Mouse (Mus musculus) forebrain, embryonic 12.5 days (tissue): Measurements from ENCODE around the gene C87436. TPM values are rescaled to one million over a fixed set of nuclear protein-coding genes. Genes with fewer than 3 reads are reported as not detected.

Source experiments
- ATAC-seq: fragments of 200-750 bp; cut with Nextera tagmentation; 2 replicates; pipeline ENCODE4 v1.8.0; 2017; ENCODE audit warnings: moderate TSS enrichment; ENCODE audit not compliant: low FRiP score
- H3K27ac ChIP-seq: fragments of 300-500 bp; sonication (generic); 2 replicates; pipeline ENCODE4 v1.5.1; 2016; ENCODE audit warnings: mild to moderate bottlenecking
- H3K27me3 ChIP-seq: fragments of 300-500 bp; sonication (generic); 2 replicates; pipeline ENCODE4 v1.6.1; 2016; ENCODE audit warnings: mild to moderate bottlenecking
- H3K36me3 ChIP-seq: fragments of 300-500 bp; sonication (generic); replicated peaks from 2 replicates; pipeline ENCODE4 v1.6.1; 2016; ENCODE audit warnings: mild to moderate bottlenecking
- H3K4me1 ChIP-seq: fragments of 300-500 bp; sonication (generic); 2 replicates; pipeline ENCODE4 v1.6.1; 2016
- H3K4me2 ChIP-seq: fragments of 300-500 bp; sonication (generic); 2 replicates; pipeline ENCODE4 v1.6.1; 2016; ENCODE audit warnings: mild to moderate bottlenecking, moderate library complexity
- H3K4me3 ChIP-seq: fragments of 300-500 bp; sonication (generic); replicated peaks from 2 replicates; pipeline ENCODE4 v1.5.1; 2016; ENCODE audit warnings: mild to moderate bottlenecking
- H3K9ac ChIP-seq: fragments of 300-500 bp; sonication (generic); 2 replicates; pipeline ENCODE4 v1.6.1; 2016; ENCODE audit warnings: mild to moderate bottlenecking
- H3K9me3 ChIP-seq: fragments of 300-500 bp; sonication (generic); 2 replicates; pipeline ENCODE4 v1.6.1; 2016
- WGBS: fragments of 180-500 bp; shearing (Covaris S2); methylation state at CpG from one replicate; pipeline ENCODE4 v1.1.7; 2016; 5-methylcytosine and 5-hydroxymethylcytosine counted together
- polyA plus RNA-seq: library from polyadenylated mRNA; unstranded; fragments of >200 nt; fragmentation: Nextera tagmentation; extraction: Ambion mirVana; gene quantifications from 2 replicates; pipeline ENCODE4 v1.2.1, GENCODE M21; 2016

The C87436 gene
- polyA plus RNA-seq, 1 experiment from 2014 or later, result 30.4 TPM

DNA sequence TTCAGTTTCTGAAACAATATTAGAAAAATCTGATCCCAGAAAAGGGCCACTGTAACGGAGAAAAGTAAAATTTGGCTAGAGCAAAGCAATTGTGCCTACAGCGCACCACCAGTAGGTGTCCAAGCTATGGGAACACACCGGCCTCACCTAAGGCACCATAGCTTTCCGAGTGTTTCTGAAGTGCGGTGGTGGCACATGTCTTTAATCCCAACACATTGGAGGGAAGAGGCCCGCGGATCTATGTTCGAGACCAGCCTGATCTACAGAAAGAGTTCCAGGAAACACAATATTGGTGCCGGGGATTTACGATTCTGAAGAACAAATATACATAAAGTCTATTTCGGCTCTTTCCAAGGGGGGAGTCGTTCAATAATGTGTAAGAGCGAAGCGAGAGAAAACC, 463 bp upstream of the C87436 start:
- Histone ChIP-seq H3K4me1 (peaks cover 8% of the 10 kb centered on the region), H3K27ac (peak overlapping the region; percentile 90), H3K4me2 (peak overlapping the region; percentile 76), H3K4me3 (peak overlapping the region; percentile 77), H3K9ac (peak overlapping the region; percentile 81), H3K9me3 (no peaks in the 10 kb centered on the region), H3K36me3 (peaks cover 42% of the 10 kb centered on the region), H3K27me3 (no peaks in the 10 kb centered on the region)
- ATAC-seq, result peak; percentile 43; the same call in 1 of the 2 replicates
- 2% methylated on average over 14 of the region's 14 CpGs for WGBS

DNA sequence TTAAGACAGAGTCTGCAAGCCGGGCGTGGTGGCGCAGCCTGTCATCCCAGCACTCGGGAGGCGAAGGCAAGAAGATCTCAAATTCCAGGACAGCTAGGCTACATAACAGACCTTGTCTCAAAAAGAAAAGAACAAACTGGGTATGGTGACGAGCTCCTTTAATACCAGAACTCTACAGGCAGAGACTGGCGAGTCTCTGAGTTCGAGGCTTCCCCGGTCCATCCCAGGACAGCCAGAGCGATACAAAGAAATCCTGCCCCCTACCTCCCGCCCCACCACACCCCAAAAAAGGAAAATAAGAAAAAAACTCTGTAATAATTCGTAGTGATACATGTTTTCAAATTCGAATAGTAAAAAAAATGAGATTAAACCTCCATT, 934 bp downstream of the C87436 start:
- Histone ChIP-seq H3K27me3 (no peaks in the 10 kb centered on the region), H3K4me3 (peak overlapping the region; percentile 77), H3K9ac (peak overlapping the region; percentile 81), H3K9me3 (no peaks in the 10 kb centered on the region), H3K27ac (peak overlapping the region; percentile 90), H3K4me2 (peak overlapping the region; percentile 76), H3K36me3 (peaks cover 36% of the 10 kb centered on the region), H3K4me1 (peaks cover 8% of the 10 kb centered on the region)
- no peak for ATAC-seq
- WGBS, result 5% methylated on average over 13 of the region's 13 CpGs

DNA sequence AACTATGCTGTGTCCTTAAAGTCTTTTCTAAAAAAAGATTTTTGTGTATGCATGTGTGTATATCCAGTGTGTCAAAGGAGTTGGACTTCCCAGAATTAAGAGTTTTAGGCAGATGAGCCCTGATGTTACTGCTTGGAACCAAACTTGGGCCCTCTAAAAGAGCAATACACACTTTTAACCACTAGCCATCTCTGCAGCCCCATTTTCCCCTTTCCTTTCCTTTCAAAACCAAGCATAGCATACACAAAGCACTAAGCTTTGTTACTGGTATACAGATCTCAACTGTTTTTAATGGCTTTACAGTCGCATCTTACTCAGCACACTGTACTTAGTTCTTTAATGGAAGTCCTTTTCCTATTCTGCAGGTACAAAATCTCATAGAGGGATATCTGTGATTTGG, 1.4 kb downstream of the C87436 start:
- H3K9ac ChIP-seq, result peak overlapping the region; percentile 81; the same call in 1 of the 2 replicates
- H3K4me1 ChIP-seq, result peaks cover 8% of the 10 kb centered on the region
- peak overlapping the region; percentile 76 for H3K4me2 ChIP-seq
- no peaks in the 10 kb centered on the region for H3K9me3 ChIP-seq
- H3K4me3 ChIP-seq, result peak overlapping the region; percentile 77
- H3K27ac ChIP-seq, result no peak overlapping the region
- peaks cover 36% of the 10 kb centered on the region for H3K36me3 ChIP-seq
- no peaks in the 10 kb centered on the region for H3K27me3 ChIP-seq
- no peak for ATAC-seq
- WGBS, result 85% methylated on average over 1 of the region's 1 CpGs

DNA sequence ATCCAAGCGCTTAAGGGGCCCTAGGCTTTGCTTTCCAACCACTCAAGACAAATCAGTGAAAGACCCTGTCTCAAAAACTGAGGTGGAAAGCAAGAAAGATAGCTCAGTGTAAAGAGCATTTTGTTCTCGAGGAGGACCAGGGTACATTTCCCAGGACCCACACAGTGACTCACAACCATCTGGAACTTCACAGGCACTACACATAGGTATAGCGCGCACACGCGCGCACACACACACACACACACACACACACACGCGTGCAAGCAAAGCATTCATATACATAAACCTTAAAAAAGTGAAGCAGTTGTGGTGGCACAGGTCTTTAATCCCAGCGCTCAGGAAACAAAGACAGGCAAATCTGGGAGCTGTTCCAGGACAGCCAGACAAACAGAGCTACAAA, 3.4 kb downstream of the C87436 start:
- H3K4me3 ChIP-seq, result no peak overlapping the region
- H3K27ac ChIP-seq, result no peak overlapping the region
- H3K9ac ChIP-seq, result no peak overlapping the region
- no peak for ATAC-seq
- peaks cover 8% of the 10 kb centered on the region for H3K4me1 ChIP-seq
- no peaks in the 10 kb centered on the region for H3K9me3 ChIP-seq
- no peak overlapping the region for H3K4me2 ChIP-seq
- no peaks in the 10 kb centered on the region for H3K27me3 ChIP-seq
- WGBS, result 97% methylated on average over 10 of the region's 10 CpGs
- peaks cover 33% of the 10 kb centered on the region for H3K36me3 ChIP-seq

DNA sequence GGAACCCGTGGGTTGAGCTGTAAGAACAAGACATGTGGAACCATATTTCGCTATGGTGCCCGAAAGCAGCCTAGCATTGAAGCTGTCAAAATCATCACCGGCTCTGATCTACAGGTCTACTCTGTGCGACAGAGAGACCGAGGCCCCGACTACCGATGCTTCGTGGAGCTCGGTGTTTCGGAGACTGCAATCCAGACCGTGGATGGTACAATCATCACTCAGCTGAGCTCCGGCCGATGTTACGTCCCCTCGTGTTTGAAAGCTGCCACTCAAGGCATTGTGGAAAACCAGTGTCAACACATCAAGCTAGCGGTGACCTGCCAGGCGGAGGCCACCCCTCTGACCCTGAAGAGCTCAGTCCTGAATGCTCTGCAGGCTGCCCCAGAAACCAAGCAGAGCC, 7.4 kb downstream of the C87436 start:
- no peaks in the 10 kb centered on the region for H3K4me1 ChIP-seq
- H3K4me2 ChIP-seq, result no peak overlapping the region
- no peaks in the 10 kb centered on the region for H3K9me3 ChIP-seq
- no peak overlapping the region for H3K4me3 ChIP-seq
- 94% methylated on average over 18 of the region's 18 CpGs for WGBS
- no peak overlapping the region for H3K9ac ChIP-seq
- no peak overlapping the region for H3K27ac ChIP-seq
- no peaks in the 10 kb centered on the region for H3K27me3 ChIP-seq
- H3K36me3 ChIP-seq, result peaks cover 64% of the 10 kb centered on the region
- ATAC-seq, result no peak

DNA sequence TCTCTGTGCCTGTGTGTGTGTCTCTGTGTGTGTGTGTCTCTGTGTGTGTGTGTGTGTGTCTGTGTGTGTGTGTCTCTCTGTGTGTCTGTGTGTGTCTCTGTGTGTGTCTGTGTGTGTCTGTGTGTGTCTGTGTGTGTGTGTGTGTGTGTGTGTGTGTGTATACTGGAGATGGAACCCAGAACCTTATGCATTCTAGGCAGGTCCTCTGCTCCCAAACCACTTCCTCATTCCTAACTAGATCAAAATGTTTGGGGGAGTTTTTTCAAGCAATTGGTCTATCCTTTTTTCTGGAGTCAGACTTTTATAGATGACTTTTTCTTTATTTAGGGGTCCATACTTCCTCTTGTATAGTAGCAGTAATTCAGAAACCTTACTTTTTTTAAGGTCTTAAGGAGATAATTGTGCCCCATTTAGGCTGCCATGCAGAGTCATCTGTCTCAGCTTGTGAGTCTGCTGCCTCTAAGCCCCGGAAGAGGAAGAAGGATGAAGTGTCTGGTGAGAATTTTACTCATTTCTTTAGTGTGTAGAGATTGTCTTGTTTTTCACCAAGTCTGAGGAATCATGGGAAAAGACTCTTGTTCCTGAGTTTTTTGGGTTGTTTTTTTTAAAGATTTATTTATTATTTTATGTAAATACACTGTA, 8.9 kb downstream of the C87436 start:
- Histone ChIP-seq H3K4me3 (no peak overlapping the region), H3K4me2 (no peak overlapping the region), H3K9me3 (no peaks in the 10 kb centered on the region), H3K27ac (no peak overlapping the region), H3K9ac (no peak overlapping the region), H3K4me1 (no peaks in the 10 kb centered on the region), H3K36me3 (peaks cover 66% of the 10 kb centered on the region), H3K27me3 (no peaks in the 10 kb centered on the region)
- no peak for ATAC-seq
- 84% methylated on average over 1 of the region's 1 CpGs for WGBS

DNA sequence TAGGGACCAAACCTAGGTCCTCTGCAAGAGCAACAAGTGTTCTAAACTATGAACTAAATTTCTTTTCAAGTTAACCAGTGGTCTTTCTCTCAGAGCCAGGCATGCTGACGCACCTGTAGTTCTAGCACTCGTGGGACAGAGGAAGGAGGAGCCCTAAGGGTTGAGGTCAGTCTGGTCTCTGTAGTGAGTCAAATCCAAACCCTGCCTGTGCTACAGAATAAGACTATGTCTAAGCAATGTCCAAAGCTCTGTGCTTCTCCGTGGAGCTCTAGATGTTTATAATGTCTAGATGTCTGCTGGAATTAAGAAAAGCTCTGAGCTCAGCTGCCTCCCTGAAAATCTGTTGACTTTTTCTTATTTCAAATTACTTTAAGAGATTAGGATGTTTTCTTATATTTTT, 18.6 kb downstream of the C87436 start:
- Histone ChIP-seq H3K27me3 (no peaks in the 10 kb centered on the region), H3K4me2 (no peak overlapping the region), H3K9ac (no peak overlapping the region), H3K36me3 (peaks cover 72% of the 10 kb centered on the region), H3K9me3 (no peaks in the 10 kb centered on the region), H3K27ac (no peak overlapping the region), H3K4me1 (no peaks in the 10 kb centered on the region), H3K4me3 (no peak overlapping the region)
- WGBS, result 89% methylated on average over 3 of the region's 3 CpGs
- ATAC-seq, result no peak

DNA sequence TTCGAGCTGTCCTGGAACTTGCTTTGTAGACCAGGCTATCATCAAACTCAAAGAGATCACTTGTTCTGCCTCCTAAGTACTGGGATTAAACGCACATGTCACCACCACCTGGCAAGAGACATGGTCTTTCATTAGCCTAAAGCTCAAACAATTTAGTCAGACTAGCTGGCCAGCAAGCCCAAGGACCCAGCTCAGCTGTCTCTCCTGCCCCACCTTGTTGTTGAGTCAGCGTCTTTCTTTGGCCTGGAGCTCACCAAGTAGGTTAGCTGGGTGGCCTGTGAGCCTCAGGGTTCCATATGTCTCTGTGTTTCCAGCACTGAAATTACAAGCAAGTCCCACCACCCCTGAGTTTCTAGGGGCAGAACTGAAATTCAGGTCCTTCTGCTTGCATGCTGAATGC, 24.9 kb downstream of the C87436 start:
- no peaks in the 10 kb centered on the region for H3K4me1 ChIP-seq
- WGBS, result 89% methylated on average over 3 of the region's 3 CpGs
- no peaks in the 10 kb centered on the region for H3K27me3 ChIP-seq
- H3K27ac ChIP-seq, result no peak overlapping the region
- ATAC-seq, result no peak
- H3K4me3 ChIP-seq, result no peak overlapping the region
- peaks cover 51% of the 10 kb centered on the region for H3K36me3 ChIP-seq
- no peak overlapping the region for H3K4me2 ChIP-seq
- H3K9ac ChIP-seq, result no peak overlapping the region
- no peaks in the 10 kb centered on the region for H3K9me3 ChIP-seq

DNA sequence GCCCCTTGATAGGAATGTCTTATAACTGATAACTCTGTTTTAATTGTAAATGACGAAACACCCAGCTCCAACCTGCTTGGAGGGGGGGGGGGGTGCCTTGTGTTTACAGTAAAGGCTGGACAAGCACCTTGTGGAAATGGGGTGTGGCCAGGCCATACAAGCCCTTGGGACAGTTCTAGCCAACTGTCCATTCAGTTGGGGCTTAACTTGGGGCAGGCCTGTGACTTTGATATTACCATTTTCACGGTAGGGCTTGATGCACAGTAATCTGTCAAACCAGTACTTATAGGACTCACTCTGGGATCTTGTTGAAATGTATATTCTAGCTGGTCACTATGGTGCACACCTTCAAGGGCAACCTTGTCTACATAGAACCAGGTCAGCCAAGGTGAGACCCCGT, 33.1 kb downstream of the C87436 start:
- peaks cover 19% of the 10 kb centered on the region for H3K4me1 ChIP-seq
- H3K36me3 ChIP-seq, result peaks cover 32% of the 10 kb centered on the region
- WGBS, result 89% methylated on average over 3 of the region's 3 CpGs
- H3K4me3 ChIP-seq, result peak overlapping the region; percentile 38; the same call in 1 of the 2 replicates
- no peaks in the 10 kb centered on the region for H3K9me3 ChIP-seq
- no peaks in the 10 kb centered on the region for H3K27me3 ChIP-seq
- peak overlapping the region; percentile 69 for H3K4me2 ChIP-seq
- H3K9ac ChIP-seq, result 0 out of 2 replicates have a peak overlapping the region, but pooled peaks have one; percentile 60
- 0 out of 2 replicates have a peak overlapping the region, but pooled peaks have one; percentile 92 for H3K27ac ChIP-seq
- no peak for ATAC-seq

DNA sequence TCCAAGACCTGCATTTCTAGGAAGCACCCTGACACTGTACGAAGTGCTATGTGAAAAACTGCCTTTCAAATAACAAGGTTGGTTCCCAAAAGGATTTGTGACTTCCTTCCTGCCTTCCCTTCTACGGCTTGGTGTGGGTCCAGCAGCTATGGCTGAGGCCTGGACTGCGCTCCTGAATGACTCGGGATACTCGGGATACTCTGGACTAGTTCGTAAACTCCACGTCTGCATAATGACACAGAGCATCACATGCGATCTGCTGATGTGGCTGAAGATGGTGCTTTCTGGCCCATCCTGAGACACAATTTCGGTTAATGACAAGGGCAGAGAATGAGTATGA, 33.6 kb downstream of the C87436 start:
- H3K27me3 ChIP-seq, result no peaks in the 10 kb centered on the region
- 30% methylated on average over 9 of the region's 9 CpGs for WGBS
- peak overlapping the region; percentile 92 for H3K27ac ChIP-seq
- peak; percentile 62 for ATAC-seq
- no peaks in the 10 kb centered on the region for H3K9me3 ChIP-seq
- H3K9ac ChIP-seq, result peak overlapping the region; percentile 60
- peaks cover 29% of the 10 kb centered on the region for H3K36me3 ChIP-seq
- peak overlapping the region; percentile 38 for H3K4me3 ChIP-seq
- peaks cover 19% of the 10 kb centered on the region for H3K4me1 ChIP-seq
- peak overlapping the region; percentile 69 for H3K4me2 ChIP-seq

DNA sequence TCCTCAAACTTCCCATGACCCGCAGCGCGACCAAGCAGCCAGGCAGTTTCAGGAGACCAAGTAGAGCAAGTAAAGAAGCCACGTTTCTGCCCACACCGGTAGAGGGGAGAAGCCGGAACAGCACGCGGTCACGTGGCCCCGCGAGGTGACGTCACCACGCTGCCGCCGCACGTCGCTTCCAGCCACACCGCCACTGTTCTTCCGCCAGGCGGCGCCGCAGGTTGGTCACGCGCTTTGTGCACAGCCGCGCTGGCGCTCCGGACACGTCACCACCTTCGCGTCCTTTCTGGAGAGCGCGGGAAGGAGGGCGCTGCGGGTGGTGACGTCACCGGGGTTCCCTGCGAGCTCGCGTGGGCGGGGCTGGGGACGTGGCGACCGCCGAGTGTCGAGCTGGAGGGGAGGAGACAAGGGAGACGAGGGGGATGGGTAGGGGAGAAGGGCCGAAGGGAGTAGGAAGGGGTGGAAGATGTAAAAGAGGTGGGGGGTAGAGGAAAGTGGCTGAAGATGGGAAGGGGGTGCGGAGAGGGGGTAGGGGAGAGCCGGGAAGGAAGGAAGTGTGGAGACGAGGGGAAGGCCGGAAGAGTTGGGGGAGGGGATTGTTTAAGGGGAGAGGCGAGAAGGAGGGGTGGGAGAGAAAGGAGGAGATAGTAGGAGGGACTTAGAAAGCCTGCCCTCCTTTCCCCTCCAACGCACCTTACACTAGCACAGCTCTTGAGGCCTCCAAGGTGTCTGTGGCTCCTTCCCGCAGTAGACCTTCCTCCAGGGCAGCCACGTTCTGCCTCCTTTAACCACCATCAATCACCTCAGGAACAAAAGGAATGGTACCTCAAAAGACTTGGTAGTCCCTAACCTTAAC, 34.2 kb downstream of the C87436 start:
- Histone ChIP-seq H3K9me3 (no peaks in the 10 kb centered on the region), H3K27me3 (no peaks in the 10 kb centered on the region), H3K36me3 (peaks cover 24% of the 10 kb centered on the region), H3K4me1 (peaks cover 19% of the 10 kb centered on the region), H3K9ac (peak overlapping the region; percentile 60), H3K27ac (peak overlapping the region; percentile 92), H3K4me2 (peak overlapping the region; percentile 69), H3K4me3 (peak overlapping the region; percentile 38)
- peak; percentile 95 for ATAC-seq
- WGBS, result under 1% methylated on average over 56 of the region's 56 CpGs

DNA sequence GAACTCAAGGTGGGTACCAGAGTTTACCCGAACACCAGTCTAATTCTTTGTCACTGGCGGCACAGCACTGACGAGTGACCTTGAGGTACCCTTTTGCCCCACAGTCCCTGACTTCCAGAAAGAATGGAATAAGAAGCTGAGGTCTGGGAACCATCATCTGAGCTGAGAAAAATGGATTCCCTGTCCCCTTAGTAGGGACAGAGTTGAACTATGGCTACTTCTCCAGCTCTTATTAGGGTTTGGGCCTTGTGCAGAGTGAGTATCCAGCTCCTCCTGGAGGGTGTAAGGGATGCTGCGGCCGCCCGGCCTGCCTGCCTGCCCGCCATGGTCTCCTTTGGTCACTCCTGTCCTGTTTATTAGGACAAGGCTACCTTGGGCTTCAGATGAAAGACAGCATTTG, 34.9 kb downstream of the C87436 start:
- Histone ChIP-seq H3K36me3 (peaks cover 20% of the 10 kb centered on the region), H3K9ac (peak overlapping the region; percentile 58), H3K4me2 (peak overlapping the region; percentile 69), H3K9me3 (no peaks in the 10 kb centered on the region), H3K27me3 (no peaks in the 10 kb centered on the region), H3K4me3 (peak overlapping the region; percentile 38), H3K27ac (peak overlapping the region; percentile 92), H3K4me1 (peaks cover 19% of the 10 kb centered on the region)
- 54% methylated on average over 7 of the region's 7 CpGs for WGBS
- peak; percentile 1; the same call in 1 of the 2 replicates for ATAC-seq
